Comparison of ENCODE assay signal across 21 mouse cellular contexts in genomic region chr15:36351693-36352092, GRCm38 (mm10).
DNase-seq lines count a peak whose midpoint lies in the region; ATAC-seq and TF ChIP-seq lines count a peak whose summit lies in the region.
"Had no signal": no experiment of that assay in that cellular context is flagged by ENCODE, and none has a peak within 500 bp of the region (broad histone marks: within the 10 kb centered on the region; RNA-seq: fewer than 3 reads in every experiment).

No protein-coding gene starts in this region.

- peak; percentile 91 for DNase-seq in heart, adult 11 months
- DNase-seq in heart, adult 8-10 months (ENCODE audit: low spot score): no peak
- peak; percentile 47 for DNase-seq in kidney, adult 9 months
- DNase-seq in lung, postnatal 0 days (ENCODE audit: low spot score): peak; percentile 70
- no peak for DNase-seq in lung, postnatal 4 days
- DNase-seq: adrenal gland, postnatal 25 days; cerebellum, adult 11 months; cerebellum, adult 8-10 months; cerebellum, postnatal 14 days; forebrain, postnatal 0 days; gastrocnemius, postnatal 14 days had no signal

- TF ChIP-seq CTCF in lung, postnatal 0 days (IDR thresholded peaks at IDR 0.05): no peak

- no peaks in the 10 kb centered on the region for H3K36me3 ChIP-seq in kidney, embryonic 15.5 days
- no peaks in the 10 kb centered on the region for H3K36me3 ChIP-seq in lung, postnatal 0 days (ENCODE audit: insufficient read depth, low read length)
- no peaks in the 10 kb centered on the region for H3K36me3 ChIP-seq in macrophage (ENCODE audit: inconsistent target)
- H3K36me3 ChIP-seq: embryonic facial prominence, embryonic 13.5 days; heart, embryonic 15.5 days; hindbrain, embryonic 15.5 days had no signal

- H3K27ac ChIP-seq in kidney, embryonic 15.5 days: no peak overlapping the region
- no peak overlapping the region for H3K27ac ChIP-seq in lung, postnatal 0 days (ENCODE audit: low read length)
- H3K27ac ChIP-seq in macrophage: peak overlapping the region; percentile 34
- H3K27ac ChIP-seq: embryonic facial prominence, embryonic 13.5 days; forebrain, embryonic 13.5 days; heart, embryonic 15.5 days; hindbrain, embryonic 15.5 days had no signal

- peaks cover 9% of the 10 kb centered on the region; the same call in 1 of the 2 replicates for H3K4me1 ChIP-seq in kidney, embryonic 15.5 days
- H3K4me1 ChIP-seq in lung, postnatal 0 days (ENCODE audit: insufficient read depth, low read depth, low read length): peaks cover 8% of the 10 kb centered on the region; the same call in 1 of the 2 replicates
- H3K4me1 ChIP-seq: forebrain, embryonic 13.5 days; heart, embryonic 15.5 days; hindbrain, embryonic 15.5 days had no signal

- H3K9ac ChIP-seq in kidney, embryonic 15.5 days: no peak overlapping the region
- no peak overlapping the region for H3K9ac ChIP-seq in lung, postnatal 0 days (replicated peaks; ENCODE audit: low read depth)
- H3K9ac ChIP-seq: embryonic facial prominence, embryonic 13.5 days; forebrain, embryonic 13.5 days; forebrain, postnatal 0 days; heart, embryonic 15.5 days; hindbrain, embryonic 15.5 days had no signal

- no peak overlapping the region for H3K4me2 ChIP-seq in kidney, embryonic 15.5 days
- no peak overlapping the region for H3K4me2 ChIP-seq in lung, postnatal 0 days (replicated peaks; ENCODE audit: low read depth, low read length)
- H3K4me2 ChIP-seq: embryonic facial prominence, embryonic 13.5 days; forebrain, embryonic 13.5 days; heart, embryonic 11.5 days; heart, embryonic 15.5 days; hindbrain, embryonic 15.5 days had no signal

- H3K27me3 ChIP-seq in kidney, embryonic 15.5 days: no peaks in the 10 kb centered on the region
- H3K27me3 ChIP-seq in lung, postnatal 0 days (replicated peaks; ENCODE audit: insufficient read depth, low read length): no peaks in the 10 kb centered on the region
- H3K27me3 ChIP-seq: CH12.LX; embryonic facial prominence, embryonic 13.5 days; forebrain, embryonic 13.5 days; heart, embryonic 15.5 days; hindbrain, embryonic 15.5 days; Patski had no signal

- H3K9me3 ChIP-seq in kidney, embryonic 15.5 days (replicated peaks): no peaks in the 10 kb centered on the region
- no peaks in the 10 kb centered on the region for H3K9me3 ChIP-seq in lung, postnatal 0 days (ENCODE audit: low read length)
- H3K9me3 ChIP-seq: embryonic facial prominence, embryonic 13.5 days; forebrain, embryonic 13.5 days; heart, embryonic 15.5 days; hindbrain, embryonic 15.5 days had no signal

- TF ChIP-seq EP300 in lung, postnatal 0 days (IDR thresholded peaks at IDR 0.05): peak; percentile 59

- no peak overlapping the region for H3K4me3 ChIP-seq in kidney, embryonic 15.5 days (replicated peaks)
- no peak overlapping the region for H3K4me3 ChIP-seq in lung, postnatal 0 days (ENCODE audit: low read depth, low read length)
- H3K4me3 ChIP-seq in macrophage (ENCODE audit: inconsistent target): no peak overlapping the region
- H3K4me3 ChIP-seq: embryonic facial prominence, embryonic 13.5 days; forebrain, embryonic 13.5 days; heart, embryonic 15.5 days; hindbrain, embryonic 15.5 days had no signal

- WGBS in kidney, embryonic 15.5 days: 36% methylated on average over 3 of the region's 3 CpGs
- WGBS in lung, postnatal 0 days: 31% methylated on average over 3 of the region's 3 CpGs
- WGBS in macrophage (ENCODE audit: missing documents): 17% methylated on average over 2 of the region's 3 CpGs

- no peaks in the 10 kb centered on the region for H3K79me2 ChIP-seq in macrophage (ENCODE audit: inconsistent target)

- ATAC-seq in kidney, embryonic 15.5 days (replicated peaks; ENCODE audit: low FRiP score): no peak
- peak; percentile 70 for ATAC-seq in lung, postnatal 0 days
- ATAC-seq: activated CD4-positive, CD25-positive, alpha-beta regulatory T cell, adult 4 months; forebrain, embryonic 13.5 days; forebrain, postnatal 0 days; Patski had no signal

Comparison
In these comparisons a context has a peak if more than half of its experiments do, and no peak if none do; other contexts are left out.
1. DNase-seq: peak in heart, adult 11 months (single experiment), kidney, adult 9 months (single experiment) and lung, postnatal 0 days (single experiment); none in heart, adult 8-10 months (single experiment) and lung, postnatal 4 days (0 of 2).